Comparison of ENCODE assay signal across 16 mouse cellular contexts in genomic region chr5:112895674-112896654, GRCm38 (mm10). TPM values are rescaled to one million over a fixed set of nuclear protein-coding genes. Genes with fewer than 3 reads are reported as not detected.
DNase-seq lines count a peak whose midpoint lies in the region; ATAC-seq and TF ChIP-seq lines count a peak whose summit lies in the region.
"Had no signal": no experiment of that assay in that cellular context is flagged by ENCODE, and none has a peak within 500 bp of the region (broad histone marks: within the 10 kb centered on the region; RNA-seq: fewer than 3 reads in every experiment).

Myo18b (minus strand) TSS chr5:112896362.

- DNase-seq in embryonic facial prominence, embryonic 14.5 days (ENCODE audit: low spot score), result peak; percentile 24
- no peak for DNase-seq in embryonic facial prominence, embryonic 10.5 days (ENCODE audit: low spot score)
- peak; percentile 27 for DNase-seq in brain, adult 2 months (ENCODE audit: low read depth, low spot score)
- DNase-seq in heart, adult 18-20 months, result peak; percentile 75 to 89
- peak; percentile 94 for DNase-seq in heart, postnatal 0 days (ENCODE audit: low spot score)
- no peak for DNase-seq in kidney, postnatal 14 days
- no peak for DNase-seq in spleen, postnatal 4 days (ENCODE audit: low spot score in 2 of 2)
- DNase-seq: cerebellum, adult 9-10 months; kidney, adult 18-20 months; liver, postnatal 0 days had no signal

- peak; percentile 84 for TF ChIP-seq EP300 in heart, postnatal 0 days (IDR thresholded peaks at IDR 0.05; ENCODE audit: low read depth)

- H3K4me3 ChIP-seq in embryonic facial prominence, embryonic 14.5 days (ENCODE audit: low read depth, low read length), result no peak within 1 kb of the TSS
- H3K4me3 ChIP-seq in embryonic facial prominence, embryonic 10.5 days, result no peak within 1 kb of the TSS
- H3K4me3 ChIP-seq in heart, postnatal 0 days (ENCODE audit: low read depth, low read length), result peak within 1 kb of the TSS; percentile 53
- H3K4me3 ChIP-seq: forebrain, embryonic 13.5 days; hindbrain, embryonic 13.5 days; stomach, embryonic 15.5 days had no signal

- H3K36me3 ChIP-seq in embryonic facial prominence, embryonic 14.5 days (ENCODE audit: control insufficient read depth, insufficient read depth, low read length), result no peaks in the 10 kb centered on the region
- no peaks in the 10 kb centered on the region for H3K36me3 ChIP-seq in embryonic facial prominence, embryonic 10.5 days (replicated peaks)
- no peaks in the 10 kb centered on the region for H3K36me3 ChIP-seq in heart, postnatal 0 days (replicated peaks; ENCODE audit: control insufficient read depth, insufficient read depth, low read length)
- H3K36me3 ChIP-seq: hindbrain, embryonic 13.5 days; stomach, embryonic 15.5 days had no signal

- peak; percentile 76 for ATAC-seq in embryonic facial prominence, embryonic 14.5 days (ENCODE audit: low read depth)
- peak; percentile 95 for ATAC-seq in heart, postnatal 0 days (ENCODE audit: insufficient read depth, low read depth)
- no peak for ATAC-seq in erythroid progenitor cell, adult 5-6 weeks (replicated peaks; ENCODE audit: low FRiP score, poor library complexity, severe bottlenecking)
- ATAC-seq: forebrain, embryonic 13.5 days; liver, postnatal 0 days; Patski had no signal

- H3K4me2 ChIP-seq in embryonic facial prominence, embryonic 14.5 days (ENCODE audit: low read depth, low read length), result no peak within 1 kb of the TSS
- peak within 1 kb of the TSS; percentile 57 for H3K4me2 ChIP-seq in heart, postnatal 0 days (ENCODE audit: low read depth, low read length)
- H3K4me2 ChIP-seq: forebrain, embryonic 13.5 days; hindbrain, embryonic 13.5 days; stomach, embryonic 15.5 days had no signal

- no peak within 1 kb of the TSS for H3K27ac ChIP-seq in embryonic facial prominence, embryonic 14.5 days (replicated peaks; ENCODE audit: low read depth, low read length)
- no peak within 1 kb of the TSS; the same call in 1 of the 2 replicates for H3K27ac ChIP-seq in embryonic facial prominence, embryonic 10.5 days (replicated peaks)
- peak within 1 kb of the TSS; percentile 98 for H3K27ac ChIP-seq in heart, postnatal 0 days (ENCODE audit: low read depth)
- H3K27ac ChIP-seq: forebrain, embryonic 13.5 days; hindbrain, embryonic 13.5 days; stomach, embryonic 15.5 days had no signal

- WGBS in embryonic facial prominence, embryonic 14.5 days, result 68% methylated on average over 17 of the region's 17 CpGs
- 78% methylated on average over 17 of the region's 17 CpGs for WGBS in embryonic facial prominence, embryonic 10.5 days
- WGBS in heart, postnatal 0 days, result 24% methylated on average over 17 of the region's 17 CpGs

- TF ChIP-seq CTCF in heart, postnatal 0 days (IDR thresholded peaks at IDR 0.05; ENCODE audit: low read depth), result no peak

- H3K27me3 ChIP-seq in embryonic facial prominence, embryonic 14.5 days (replicated peaks; ENCODE audit: control insufficient read depth, insufficient read depth, low read length), result no peaks in the 10 kb centered on the region
- no peaks in the 10 kb centered on the region for H3K27me3 ChIP-seq in embryonic facial prominence, embryonic 10.5 days (replicated peaks; ENCODE audit: low read depth, poor library complexity, severe bottlenecking)
- H3K27me3 ChIP-seq in heart, postnatal 0 days (ENCODE audit: control insufficient read depth, insufficient read depth, low read length), result no peaks in the 10 kb centered on the region
- H3K27me3 ChIP-seq: forebrain, embryonic 13.5 days; hindbrain, embryonic 13.5 days; Patski; stomach, embryonic 15.5 days had no signal

- no peak within 1 kb of the TSS for H3K9ac ChIP-seq in embryonic facial prominence, embryonic 14.5 days (ENCODE audit: low read depth, low read length)
- H3K9ac ChIP-seq in heart, postnatal 0 days (replicated peaks; ENCODE audit: low read depth, low read length), result peak within 1 kb of the TSS; percentile 72
- H3K9ac ChIP-seq: forebrain, embryonic 13.5 days; hindbrain, embryonic 13.5 days; liver, postnatal 0 days; stomach, embryonic 15.5 days had no signal

- H3K9me3 ChIP-seq in embryonic facial prominence, embryonic 14.5 days (ENCODE audit: control insufficient read depth, low read length), result no peaks in the 10 kb centered on the region
- no peaks in the 10 kb centered on the region for H3K9me3 ChIP-seq in embryonic facial prominence, embryonic 10.5 days
- H3K9me3 ChIP-seq in heart, postnatal 0 days (replicated peaks; ENCODE audit: control insufficient read depth, low read length), result no peaks in the 10 kb centered on the region
- H3K9me3 ChIP-seq: hindbrain, embryonic 13.5 days; stomach, embryonic 15.5 days had no signal

- no peaks in the 10 kb centered on the region for H3K4me1 ChIP-seq in embryonic facial prominence, embryonic 14.5 days (ENCODE audit: control insufficient read depth, insufficient read depth, low read length)
- peaks cover 15% of the 10 kb centered on the region; the same call in 1 of the 2 replicates for H3K4me1 ChIP-seq in embryonic facial prominence, embryonic 10.5 days
- H3K4me1 ChIP-seq in heart, postnatal 0 days (ENCODE audit: control insufficient read depth, insufficient read depth), result peaks cover 8% of the 10 kb centered on the region; the same call in 1 of the 2 replicates
- H3K4me1 ChIP-seq: forebrain, embryonic 13.5 days; hindbrain, embryonic 13.5 days; stomach, embryonic 15.5 days had no signal

RNA-seq across cellular contexts. Expression of gene Myo18b, which starts in this region (rescaled TPM):
- polyA plus RNA-seq in embryonic facial prominence, embryonic 14.5 days (2014; fragmentation: Nextera tagmentation; extraction: Ambion mirVana), result 6.7 and 9.4 TPM in 2 replicates
- 0.19 TPM in 2 replicates for polyA plus RNA-seq in embryonic facial prominence, embryonic 10.5 days (2016; fragmentation: Nextera tagmentation; extraction: Ambion mirVana)
- 100 to 1,000 TPM; 197 to 201 TPM for total RNA-seq in heart, adult 18-20 months (2021)
- 99.8 and 110 TPM in 2 replicates for total RNA-seq in heart, postnatal 0 days (2014; rRNA removed; ENCODE audit: low replicate concordance)
- polyA plus RNA-seq in heart, postnatal 0 days (2015; fragmentation: Nextera tagmentation; extraction: Ambion mirVana), result 23.3 and 26.5 TPM in 2 replicates
- 1.3 TPM in 1 of 2 replicates, not detected in the other for total RNA-seq in erythroid progenitor cell, adult 5-6 weeks (2015; ENCODE audit: low replicate concordance)
- 0.08 and 0.26 TPM in 2 replicates for total RNA-seq in erythroid progenitor cell, adult 5-6 weeks (2017; ENCODE audit: low replicate concordance)
- total RNA-seq: megakaryocyte-erythroid progenitor cell, adult 5-6 weeks had no signal
- polyA plus RNA-seq: liver, postnatal 0 days; Patski had no signal

Comparison
In these comparisons a context has a peak if more than half of its experiments do, and no peak if none do; other contexts are left out.
1. RNA of gene Myo18b (total RNA-seq): 197 to 201 TPM in heart, adult 18-20 months and 99.8 to 110 TPM in heart, postnatal 0 days; 0.08 to 1.3 TPM in erythroid progenitor cell, adult 5-6 weeks; every median in the first group is over 10 times any median in the second.
2. DNase-seq: peak in embryonic facial prominence, embryonic 14.5 days (single experiment), brain, adult 2 months (single experiment), heart, adult 18-20 months (2 of 2) and heart, postnatal 0 days (single experiment); none in embryonic facial prominence, embryonic 10.5 days (single experiment), kidney, postnatal 14 days (single experiment) and spleen, postnatal 4 days (0 of 2).